Mouse (Mus musculus) heart, postnatal 36 days (tissue): ENCODE measurements around the gene Slc5a3. TPM values are rescaled to one million over a fixed set of nuclear protein-coding genes. Genes with fewer than 3 reads are reported as not detected.

ENCODE experiments used
- DNase-seq, 2 experiments: peaks; one replicate each; pipeline ENCODE4 v3.0.0; 2021 to 2022
- intact Hi-C: fragments of 180-260 bp; cut with DNase I; formaldehyde crosslinking; loops from one replicate; pipeline ENCODE4 v1.15.1; 2025
- total RNA-seq, 2 experiments: library from RNA; stranded (reverse); gene quantifications; 2 replicates each; pipeline ENCODE4 v1.2.3; 2021

Gene Slc5a3
- total RNA-seq, 2 experiments from 2014 or later: 5.6 to 5.8 TPM

DNA sequence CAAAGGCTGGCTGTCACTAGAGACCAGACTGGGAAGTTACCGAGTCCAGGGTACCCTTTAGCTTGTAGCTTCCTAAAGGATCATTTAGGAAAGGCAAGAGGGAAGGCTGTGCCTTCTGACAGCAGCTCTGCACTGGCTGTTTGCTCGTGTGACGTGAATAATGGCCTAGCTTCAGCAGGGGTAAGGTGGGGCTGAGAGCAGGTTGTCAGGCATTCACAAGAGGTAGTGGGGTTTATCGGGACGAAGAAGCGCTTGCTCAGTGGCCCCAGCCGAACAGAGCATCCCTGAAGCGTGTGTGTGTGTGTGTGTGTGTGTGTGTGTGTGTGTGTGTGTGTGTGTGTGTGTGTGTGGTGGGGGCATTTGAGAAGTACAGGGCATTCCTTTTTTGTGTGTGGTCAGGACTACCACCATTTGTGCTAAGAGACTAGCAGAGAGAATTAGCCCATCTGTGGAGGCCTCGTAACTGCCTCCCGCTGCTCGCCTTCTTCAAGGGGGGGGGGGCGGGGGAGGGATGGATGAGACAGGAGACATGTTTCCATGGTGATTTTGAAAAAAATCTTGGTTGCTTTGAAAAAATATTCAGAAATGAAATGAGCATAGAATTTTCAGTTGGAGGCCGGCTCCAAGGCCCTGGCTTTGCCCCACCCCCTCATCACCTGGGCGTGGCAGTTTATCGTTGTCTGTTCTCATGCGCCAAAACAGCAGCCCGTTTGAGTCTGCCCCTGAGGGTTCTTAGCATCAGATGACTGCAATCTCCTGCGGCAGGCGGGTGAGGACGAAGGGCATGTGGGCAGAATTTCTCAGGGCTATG is 57.7 kb downstream of the Slc5a3 start:
- intact Hi-C loops: no loop called here
- DNase-seq: peak in 1 of 2 experiments; percentile 29

DNA sequence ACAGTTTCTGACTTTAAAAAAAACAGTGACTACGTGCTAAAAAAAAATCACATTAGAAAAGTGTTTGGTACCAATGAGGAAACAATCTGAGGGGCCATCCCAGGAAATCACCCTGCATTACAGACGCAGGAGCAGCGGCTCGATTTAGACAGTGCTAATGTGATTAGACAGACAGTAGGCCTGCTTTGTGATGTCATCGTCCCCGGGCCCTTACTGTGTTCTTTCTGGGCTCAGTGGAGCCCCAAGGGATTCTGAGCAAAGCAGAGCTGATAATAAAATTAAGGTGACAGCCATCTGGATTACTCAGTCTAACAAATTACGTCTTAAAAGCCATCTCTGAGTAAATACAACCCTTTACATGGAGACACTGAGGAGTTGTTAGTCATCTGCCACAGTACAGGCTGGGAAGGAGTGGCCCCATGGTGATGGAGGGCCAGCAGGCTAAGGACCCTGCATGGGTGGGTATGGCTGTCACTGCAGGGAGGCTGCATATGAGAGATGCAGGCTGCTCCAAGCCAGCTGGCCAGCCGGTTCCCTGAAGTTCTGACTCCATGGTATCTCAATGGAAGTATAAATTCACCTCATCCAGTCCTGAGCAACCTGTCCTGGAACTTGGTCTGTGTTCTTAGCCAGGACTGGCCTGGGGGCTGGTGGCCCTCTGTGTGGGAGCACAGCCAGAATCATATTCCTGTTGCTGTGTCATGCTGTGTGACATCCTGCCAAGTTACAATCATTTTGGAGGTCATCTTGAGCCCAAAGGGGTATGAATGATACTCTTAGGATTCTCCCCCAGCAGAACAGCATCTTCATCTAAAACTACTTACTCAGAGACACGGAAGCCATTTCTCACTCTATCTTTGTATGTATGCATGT is 59.5 kb downstream of the Slc5a3 start:
- DNase-seq: peak in 1 of 2 experiments; percentile 12

DNA sequence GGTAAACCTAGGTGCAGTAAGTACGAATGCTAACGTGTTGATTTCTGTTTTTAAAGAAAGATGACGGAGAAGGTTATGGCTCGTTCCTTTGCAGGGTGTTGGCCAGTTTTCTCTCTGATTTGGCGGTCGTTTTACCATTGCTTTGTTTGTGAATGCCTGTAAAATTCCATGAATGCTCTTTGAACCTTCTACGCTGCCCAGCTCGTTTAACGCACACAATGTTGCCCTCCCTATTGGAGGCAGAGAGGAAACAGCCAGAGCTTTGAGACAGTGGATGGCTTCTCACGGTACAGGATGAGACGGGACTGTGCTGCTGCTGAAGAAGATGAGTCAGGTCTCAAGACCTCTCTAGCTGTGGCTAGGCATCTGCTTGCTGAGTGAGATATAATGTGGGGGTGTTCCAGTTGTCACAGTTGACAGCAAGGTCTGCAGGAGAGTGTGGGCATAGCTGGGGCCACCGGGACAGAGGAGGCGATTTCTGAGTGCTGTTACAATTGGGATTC is 60.9 kb downstream of the Slc5a3 start:
- no peak for DNase-seq
- intact Hi-C loops: no loop called here

More for the DNA sequence above, 59.5 kb downstream of the Slc5a3 start:
- intact Hi-C loops: no loop called here

DNA sequence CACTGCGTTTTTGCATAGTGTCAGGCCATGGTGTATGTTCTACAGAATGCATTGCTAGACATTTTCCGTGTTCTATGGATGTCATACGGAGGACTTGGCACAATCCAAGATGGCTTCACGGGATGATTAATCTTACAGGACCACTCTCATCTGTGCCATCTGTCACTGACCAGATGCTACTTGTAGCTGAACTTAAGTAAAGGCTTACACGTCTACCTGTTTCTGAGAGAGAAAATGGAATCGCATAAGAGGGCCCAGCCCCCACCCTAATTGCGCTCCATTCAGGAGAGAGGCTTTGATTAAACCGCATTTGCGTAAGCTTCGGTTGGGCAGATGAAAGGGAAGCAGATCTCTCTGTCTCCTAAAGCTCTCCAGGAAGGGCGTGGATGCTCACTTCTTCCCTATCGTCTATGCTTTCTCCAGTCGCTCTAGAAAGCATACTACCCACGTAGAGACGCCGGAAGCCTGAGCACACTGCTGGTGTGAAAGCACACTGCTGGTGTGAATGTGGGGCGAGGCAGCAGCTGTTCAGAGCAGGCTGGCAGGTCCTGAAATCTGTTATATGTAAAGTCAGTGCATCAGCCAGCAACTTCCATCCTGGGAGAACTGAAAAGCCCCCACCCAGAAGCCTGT is 62.9 kb downstream of the Slc5a3 start:
- intact Hi-C loops: no loop called here
- DNase-seq: no peak

DNA sequence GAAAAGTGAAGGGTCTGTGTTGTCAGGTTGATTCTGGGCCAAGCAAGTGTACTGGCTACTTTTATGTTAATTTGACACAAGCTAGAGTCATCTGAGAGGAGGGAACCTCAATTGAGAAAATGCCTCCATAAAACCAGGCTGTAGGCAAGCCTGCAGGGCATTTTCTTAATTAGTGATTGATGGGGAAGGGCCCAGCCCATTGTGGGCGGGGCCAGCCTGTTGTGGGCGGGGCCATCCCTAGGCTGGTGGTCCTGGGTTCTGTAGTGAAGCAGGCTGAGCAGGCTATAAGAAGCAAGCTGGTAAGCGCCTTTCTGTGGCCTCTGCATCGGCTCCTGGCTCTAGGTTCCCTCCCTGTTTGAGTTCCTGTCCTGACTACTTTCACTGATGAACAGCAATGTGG is 69.1 kb downstream of the Slc5a3 start:
- intact Hi-C loops: no loop called here

DNA sequence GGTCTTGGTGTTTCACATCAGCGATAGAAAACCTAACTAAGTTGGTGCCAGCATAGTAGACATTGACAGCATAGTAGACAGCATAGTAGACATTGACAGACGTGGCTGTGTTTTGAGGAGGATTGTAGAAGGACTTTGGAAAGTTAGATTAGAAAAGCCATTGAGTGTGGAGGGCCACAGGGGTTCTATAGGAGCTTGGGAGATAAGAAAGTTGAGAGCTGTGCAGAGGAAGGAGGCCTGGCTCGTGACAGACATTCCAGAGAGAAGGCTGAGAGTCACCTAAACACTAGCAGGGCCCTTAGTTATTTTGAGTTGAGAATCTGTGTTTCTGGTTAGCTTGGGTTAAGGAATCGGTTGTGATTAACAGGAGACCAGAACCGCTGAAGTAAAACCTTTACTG is 69.5 kb downstream of the Slc5a3 start:
- no peak for DNase-seq

More for the DNA sequence above, 69.1 kb downstream of the Slc5a3 start:
- no peak for DNase-seq

DNA sequence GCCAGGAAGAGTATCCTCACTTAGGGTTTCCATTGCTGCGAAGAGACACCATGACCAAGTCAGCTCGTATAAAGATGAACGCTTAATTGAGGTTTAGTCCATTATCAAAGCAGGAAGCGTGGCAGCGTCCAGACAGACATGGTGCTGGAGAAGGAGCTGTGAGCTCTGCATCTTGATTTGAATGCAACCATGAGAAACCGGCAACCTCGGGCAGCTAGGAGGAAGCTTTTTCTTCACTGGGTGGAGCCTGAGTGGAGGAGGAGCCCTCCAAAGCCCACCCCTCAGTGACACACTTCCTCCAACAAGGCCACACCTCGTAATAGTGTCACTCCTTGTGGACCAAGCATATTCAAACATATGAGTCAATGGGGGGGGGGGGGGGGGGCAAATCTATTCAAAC is 71.7 kb downstream of the Slc5a3 start:
- intact Hi-C loops: no loop called here
- no peak for DNase-seq

More for the DNA sequence above, 69.5 kb downstream of the Slc5a3 start:
- intact Hi-C loops: no loop called here

DNA sequence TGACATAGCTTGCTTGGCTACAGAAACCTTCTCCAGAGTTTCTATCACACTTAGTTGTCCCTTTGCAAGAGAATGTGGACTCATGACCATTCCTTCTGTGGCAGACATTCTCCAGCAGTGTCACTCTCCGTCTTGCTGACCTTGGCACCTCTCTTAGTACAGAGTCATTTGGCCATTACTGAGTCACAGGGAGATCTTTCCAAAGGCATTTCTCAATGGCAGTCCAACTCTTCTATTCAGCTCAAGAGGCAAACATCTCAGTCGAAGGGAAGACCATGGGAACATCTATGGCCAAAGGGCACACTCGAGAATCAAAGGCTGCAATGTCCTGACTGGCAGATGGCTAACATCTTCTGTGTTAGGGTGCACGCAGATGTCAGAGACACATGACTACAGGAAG is 74.4 kb downstream of the Slc5a3 start:
- intact Hi-C loops: no loop called here
- no peak for DNase-seq

DNA sequence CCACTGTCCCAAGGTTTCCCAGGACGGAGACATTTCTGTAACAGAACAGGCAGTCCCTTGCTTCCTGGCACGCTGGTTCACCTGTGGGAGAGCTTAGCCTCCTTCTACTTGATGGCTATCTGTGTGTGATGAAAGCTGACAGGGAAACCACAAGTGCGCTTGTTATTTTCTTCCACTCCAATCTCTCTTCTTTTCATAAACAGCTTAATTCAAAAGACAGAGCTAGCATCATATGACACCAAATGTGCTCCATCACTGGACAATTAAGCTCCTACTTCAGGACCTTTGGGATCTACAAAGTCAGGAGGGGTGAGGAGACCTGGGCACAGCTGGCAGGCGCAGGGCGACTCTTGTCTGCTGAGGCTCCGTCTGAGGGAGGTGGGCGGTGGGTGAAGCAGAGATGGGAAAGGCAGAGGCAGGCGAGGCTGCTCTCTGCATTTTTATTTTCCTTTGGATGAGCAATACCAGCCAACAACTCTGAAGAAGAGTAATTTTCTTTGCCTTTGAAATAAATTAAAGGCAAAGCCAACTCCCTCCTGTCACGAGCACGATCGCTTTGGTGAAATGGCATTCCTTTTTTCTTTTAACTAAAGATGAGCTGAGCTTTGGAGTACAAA is 76.1 kb downstream of the Slc5a3 start:
- intact Hi-C loops: no loop called here
- DNase-seq: no peak

DNA sequence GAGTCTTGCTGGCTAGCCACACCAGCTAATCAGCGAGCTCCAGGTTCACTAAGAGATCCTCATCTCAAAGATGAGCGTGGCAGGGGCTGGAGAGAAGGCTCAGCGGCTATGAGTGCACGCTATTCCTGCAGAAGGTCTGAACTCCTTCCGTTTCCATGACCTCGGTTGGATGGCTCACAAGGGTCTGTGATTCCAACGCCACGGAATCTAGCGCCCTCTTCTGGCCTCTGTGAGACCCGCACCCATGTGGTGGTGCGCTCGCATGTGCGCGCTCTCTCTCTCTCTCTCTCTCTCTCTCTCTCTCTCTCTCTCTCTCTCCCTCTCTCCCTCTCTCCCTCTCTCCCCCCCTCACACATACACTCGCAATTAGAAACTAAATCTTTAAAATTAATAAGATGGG is 78.2 kb downstream of the Slc5a3 start:
- DNase-seq: no peak
- intact Hi-C loops: no loop called here

Other genes with a start within 250 kb of the Slc5a3 start
- 10 to 100 TPM; 56.9 to 63.0 TPM for gene Mrps6, start 52 bp upstream of the Slc5a3 start, total RNA-seq
- not detected for gene Gm49711, start within 50 bp of the Slc5a3 start, total RNA-seq
- not detected for gene Kcne2, start 234.1 kb downstream of the Slc5a3 start, total RNA-seq
- gene Smim11, start 243.0 kb downstream of the Slc5a3 start, total RNA-seq: 10 to 100 TPM; 76.2 to 84.5 TPM